Mouse (Mus musculus): Measurements from ENCODE around the gene Ccdc57.

GRCm38 (mm10) chr11:120904561-120904960 lies 28.1 kb downstream of the Ccdc57 start:
- TF ChIP-seq CTCF (IDR thresholded peaks at IDR 0.05; ENCODE audit: insufficient read depth, low read length) = no peak
- no peak for TF ChIP-seq POLR2A (IDR thresholded peaks at IDR 0.05; ENCODE audit: borderline replicate concordance, extremely low read depth, low read depth, low read length)

Data from lung, adult 2 months (tissue).